Mouse (Mus musculus) heart, postnatal 0 days (tissue): ENCODE measurements around the gene Oosp2. TPM values are rescaled to one million over a fixed set of nuclear protein-coding genes. Genes with fewer than 3 reads are reported as not detected.

ENCODE experiments used
- ATAC-seq: fragments of 200-750 bp; cut with Nextera tagmentation; 2 replicates; pipeline ENCODE4 v1.8.0; 2017; ENCODE audit warnings: low read depth, moderate number of reproducible peaks, moderate library complexity; ENCODE audit not compliant: insufficient read depth
- DNase-seq: peaks from one replicate; pipeline ENCODE4 v3.0.0-alpha.2; 2016; ENCODE audit warnings: low spot score
- H3K27ac ChIP-seq: fragments of 300-500 bp; sonication (generic); 2 replicates; pipeline ENCODE4 v1.5.1; 2014; ENCODE audit warnings: low read depth, mild to moderate bottlenecking
- H3K27me3 ChIP-seq: fragments of 300-500 bp; sonication (generic); 2 replicates; pipeline ENCODE4 v1.6.1; 2014; ENCODE audit warnings: low read length, mixed read lengths; ENCODE audit not compliant: control insufficient read depth, insufficient read depth
- H3K36me3 ChIP-seq: fragments of 300-500 bp; sonication (generic); replicated peaks from 2 replicates; pipeline ENCODE4 v1.6.1; 2014; ENCODE audit warnings: low read length, mixed read lengths; ENCODE audit not compliant: control insufficient read depth, insufficient read depth
- H3K4me1 ChIP-seq: fragments of 300-500 bp; sonication (generic); 2 replicates; pipeline ENCODE4 v1.6.1; 2014; ENCODE audit warnings: antibody characterized with exemption; ENCODE audit not compliant: control insufficient read depth, insufficient read depth
- H3K4me2 ChIP-seq: fragments of 300-500 bp; sonication (generic); 2 replicates; pipeline ENCODE4 v1.6.1; 2014; ENCODE audit warnings: low read depth, mild to moderate bottlenecking, low read length, moderate library complexity
- H3K4me3 ChIP-seq: fragments of 300-500 bp; sonication (generic); 2 replicates; pipeline ENCODE4 v1.5.1; 2014; ENCODE audit warnings: low read depth, low read length
- H3K9ac ChIP-seq: fragments of 300-500 bp; sonication (generic); replicated peaks from 2 replicates; pipeline ENCODE4 v1.6.1; 2014; ENCODE audit warnings: low read depth, low read length, mixed read lengths
- H3K9me3 ChIP-seq: fragments of 300-500 bp; sonication (generic); replicated peaks from 2 replicates; pipeline ENCODE4 v1.6.1; 2016; ENCODE audit warnings: low read length; ENCODE audit not compliant: control insufficient read depth
- CTCF ChIP-seq: IDR thresholded peaks from 2 replicates; pipeline ENCODE4 v1.5.1; 2016; ENCODE audit warnings: antibody characterized with exemption, control low read depth, low read depth
- EP300 ChIP-seq: IDR thresholded peaks from 2 replicates; pipeline ENCODE4 v1.6.1; 2016; ENCODE audit warnings: antibody characterized with exemption, low read depth
- WGBS: fragments of 180-500 bp; shearing (Covaris S2); extraction: QIAGEN DNeasy Blood & Tissue Kit; methylation state at CpG from one replicate; pipeline ENCODE4 v1.1.7; 2014; 5-methylcytosine and 5-hydroxymethylcytosine counted together
- polyA plus RNA-seq: library from polyadenylated mRNA; unstranded; fragments of >200 nt; fragmentation: Nextera tagmentation; extraction: Ambion mirVana; gene quantifications from 2 replicates; pipeline ENCODE4 v1.2.1, GENCODE M21; 2015
- total RNA-seq: library from RNA; depleted of rRNA; stranded (reverse); fragments of >200 nt; gene quantifications from 2 replicates; pipeline ENCODE4 v1.2.3, GENCODE M21; 2014; ENCODE audit warnings: low replicate concordance; rRNA removed

Gene Oosp2
- not detected in 2 replicates for total RNA-seq
- polyA plus RNA-seq = not detected in 2 replicates

GRCm38 (mm10) chr19:11660459-11660858 lies at the start of gene Oosp2:
Oosp2 (minus strand) TSS chr19:11660559.
- DNase-seq (no peak), ATAC-seq (no peak)
- Histone ChIP-seq H3K9me3 (no peaks in the 10 kb centered on the region), H3K4me3 (no peak within 1 kb of the TSS), H3K36me3 (no peaks in the 10 kb centered on the region), H3K27me3 (no peaks in the 10 kb centered on the region), H3K4me2 (no peak within 1 kb of the TSS), H3K4me1 (no peaks in the 10 kb centered on the region), H3K9ac (no peak within 1 kb of the TSS), H3K27ac (no peak within 1 kb of the TSS)
- TF ChIP-seq CTCF (no peak), EP300 (no peak)
- WGBS = 80% methylated on average over 5 of the region's 5 CpGs

- no peaks in the 10 kb centered on the region for H3K4me1 ChIP-seq
- 88% methylated on average over 6 of the region's 6 CpGs for WGBS
Measured at GRCm38 (mm10) chr19:11698342-11698741, 38.0 kb upstream of the Oosp2 start.

GRCm38 (mm10) chr19:11696755-11697154 lies 36.4 kb upstream of the Oosp2 start, which contains the start of gene Oosp3:
Oosp3 (plus strand) TSS chr19:11697055.
- 67% methylated on average over 2 of the region's 2 CpGs for WGBS
- Histone ChIP-seq H3K27ac (no peak within 1 kb of the TSS), H3K4me2 (no peak within 1 kb of the TSS), H3K9ac (no peak within 1 kb of the TSS), H3K4me1 (no peaks in the 10 kb centered on the region), H3K27me3 (no peaks in the 10 kb centered on the region), H3K9me3 (no peaks in the 10 kb centered on the region), H3K36me3 (no peaks in the 10 kb centered on the region), H3K4me3 (no peak within 1 kb of the TSS)
- DNase-seq = no peak
- ATAC-seq = no peak
- TF ChIP-seq CTCF (no peak), EP300 (no peak)

More at GRCm38 (mm10) chr19:11698342-11698741, 38.0 kb upstream of the Oosp2 start:
- no peaks in the 10 kb centered on the region for H3K9me3 ChIP-seq
- no peak for DNase-seq
- no peak overlapping the region for H3K9ac ChIP-seq
- no peak overlapping the region for H3K4me2 ChIP-seq
- no peaks in the 10 kb centered on the region for H3K27me3 ChIP-seq
- H3K4me3 ChIP-seq = no peak overlapping the region
- H3K27ac ChIP-seq = no peak overlapping the region
- no peaks in the 10 kb centered on the region for H3K36me3 ChIP-seq
- ATAC-seq = no peak
- TF ChIP-seq CTCF (no peak), EP300 (no peak)

DNA sequence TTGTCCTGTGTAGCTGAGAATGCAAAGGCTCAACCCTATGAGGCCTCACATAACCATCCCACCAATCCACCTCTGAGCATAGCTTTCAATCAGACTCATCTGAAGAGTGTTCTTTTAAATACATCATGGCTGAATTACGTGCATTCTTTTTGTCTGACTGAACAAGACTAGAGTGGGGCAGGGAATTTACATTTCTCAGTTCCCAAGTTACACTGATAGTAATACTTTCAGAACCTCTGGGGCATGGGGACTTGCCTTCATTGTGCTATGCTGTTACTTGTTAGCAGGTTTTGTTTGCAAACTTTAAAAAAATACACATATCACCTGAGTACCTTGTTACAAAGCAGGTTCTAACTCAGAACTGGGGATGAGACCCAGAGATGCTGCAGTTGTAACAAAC lies 31.1 kb upstream of the Oosp2 start:
- TF ChIP-seq CTCF (no peak), EP300 (no peak)
- Histone ChIP-seq H3K9me3 (no peaks in the 10 kb centered on the region), H3K9ac (no peak overlapping the region), H3K36me3 (no peaks in the 10 kb centered on the region), H3K4me1 (no peaks in the 10 kb centered on the region), H3K4me3 (no peak overlapping the region), H3K27ac (no peak overlapping the region), H3K4me2 (no peak overlapping the region), H3K27me3 (no peaks in the 10 kb centered on the region)
- DNase-seq = no peak
- 52% methylated on average over 1 of the region's 1 CpGs for WGBS
- no peak for ATAC-seq

DNA sequence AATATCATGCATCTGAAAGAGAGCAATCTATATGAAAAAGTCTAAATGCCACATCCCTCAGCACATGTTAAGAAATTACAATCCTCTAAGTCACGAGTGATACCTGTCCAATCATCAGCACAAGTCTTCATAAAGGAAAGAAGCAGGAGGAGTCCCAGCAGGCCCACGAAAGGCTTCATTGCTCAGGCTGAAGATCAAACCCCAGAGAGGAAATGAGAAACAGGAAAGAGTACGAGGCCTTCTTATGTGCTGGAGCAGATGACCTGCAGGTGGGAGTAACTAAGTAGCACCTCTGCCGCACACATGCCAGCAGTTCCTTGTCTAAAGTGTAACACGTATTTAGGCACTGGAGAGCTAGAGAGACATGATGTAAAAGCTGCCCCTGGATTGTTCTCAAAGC lies 30.5 kb upstream of the Oosp2 start, which contains the start of gene Oosp1:
Gene Oosp1 (minus strand): TSS at position 312 of the 400 bp plus-strand sequence.
- no peak for ATAC-seq
- no peak for DNase-seq
- H3K4me1 ChIP-seq = no peaks in the 10 kb centered on the region
- no peaks in the 10 kb centered on the region for H3K27me3 ChIP-seq
- H3K27ac ChIP-seq = no peak within 1 kb of the TSS
- no peak within 1 kb of the TSS for H3K4me3 ChIP-seq
- 53% methylated on average over 5 of the region's 5 CpGs for WGBS
- H3K4me2 ChIP-seq = no peak within 1 kb of the TSS
- no peaks in the 10 kb centered on the region for H3K9me3 ChIP-seq
- no peaks in the 10 kb centered on the region for H3K36me3 ChIP-seq
- TF ChIP-seq CTCF (no peak), EP300 (no peak)
- H3K9ac ChIP-seq = no peak within 1 kb of the TSS

- Histone ChIP-seq H3K9ac (no peak overlapping the region), H3K27ac (no peak overlapping the region), H3K4me3 (no peak overlapping the region), H3K27me3 (no peaks in the 10 kb centered on the region), H3K36me3 (no peaks in the 10 kb centered on the region), H3K4me1 (no peaks in the 10 kb centered on the region), H3K9me3 (no peaks in the 10 kb centered on the region), H3K4me2 (no peak overlapping the region)
- TF ChIP-seq CTCF = no peak
- TF ChIP-seq EP300 = no peak
- DNase-seq = no peak
- ATAC-seq = no peak
Measured at GRCm38 (mm10) chr19:11661562-11661961, 1.2 kb upstream of the Oosp2 start.
